Mouse (Mus musculus) thymus, adult 2 months (tissue): ENCODE measurements at regions not wholly inside any gene's neighbourhood (a gene's known extent, or its start where the extent isn't known, plus 50 kb on each side); places are given as distances from the start of the nearest gene placed in this dataset.

Experiments
- CTCF ChIP-seq: fragments of 200-500 bp; IDR thresholded peaks from 2 replicates; pipeline ENCODE4 v1.5.1; 2012; ENCODE audit warnings: mild to moderate bottlenecking, control low read depth, low read length, moderate library complexity, borderline replicate concordance; ENCODE audit not compliant: control insufficient read depth, poor library complexity, insufficient read depth; ENCODE audit errors: extremely low read depth
- POLR2A ChIP-seq: fragments of 200-500 bp; IDR thresholded peaks from 2 replicates; pipeline ENCODE4 v1.6.1; 2012; ENCODE audit warnings: mild to moderate bottlenecking, low read length, control low read depth, moderate library complexity; ENCODE audit not compliant: control insufficient read depth, poor library complexity, insufficient read depth; ENCODE audit errors: extremely low read depth

- TF ChIP-seq POLR2A (no peak), CTCF (no peak)
Measured at GRCm38 (mm10) chr8:73645582-73645981, 292.2 kb upstream of the Large1 start.
